Mouse (Mus musculus) C3H10T1/2 (cell line): Measurements from ENCODE around the gene N4bp1. TPM values are rescaled to one million over a fixed set of nuclear protein-coding genes. Genes with fewer than 3 reads are reported as not detected.

Experiments
- polyA plus RNA-seq, 2 experiments: library from polyadenylated mRNA; unstranded; fragments of >200 nt; fragmentation: generic; extraction: Trizol; gene quantifications; one replicate each; pipeline ENCODE4 v1.2.1; 2012; ENCODE audit warnings: missing spikeins in 2 of 2

N4bp1 gene
- polyA plus RNA-seq = 1 to 10 TPM in 1 of 2 experiments, under 1 TPM in 1; 0.70 to 8.5 TPM

DNA sequence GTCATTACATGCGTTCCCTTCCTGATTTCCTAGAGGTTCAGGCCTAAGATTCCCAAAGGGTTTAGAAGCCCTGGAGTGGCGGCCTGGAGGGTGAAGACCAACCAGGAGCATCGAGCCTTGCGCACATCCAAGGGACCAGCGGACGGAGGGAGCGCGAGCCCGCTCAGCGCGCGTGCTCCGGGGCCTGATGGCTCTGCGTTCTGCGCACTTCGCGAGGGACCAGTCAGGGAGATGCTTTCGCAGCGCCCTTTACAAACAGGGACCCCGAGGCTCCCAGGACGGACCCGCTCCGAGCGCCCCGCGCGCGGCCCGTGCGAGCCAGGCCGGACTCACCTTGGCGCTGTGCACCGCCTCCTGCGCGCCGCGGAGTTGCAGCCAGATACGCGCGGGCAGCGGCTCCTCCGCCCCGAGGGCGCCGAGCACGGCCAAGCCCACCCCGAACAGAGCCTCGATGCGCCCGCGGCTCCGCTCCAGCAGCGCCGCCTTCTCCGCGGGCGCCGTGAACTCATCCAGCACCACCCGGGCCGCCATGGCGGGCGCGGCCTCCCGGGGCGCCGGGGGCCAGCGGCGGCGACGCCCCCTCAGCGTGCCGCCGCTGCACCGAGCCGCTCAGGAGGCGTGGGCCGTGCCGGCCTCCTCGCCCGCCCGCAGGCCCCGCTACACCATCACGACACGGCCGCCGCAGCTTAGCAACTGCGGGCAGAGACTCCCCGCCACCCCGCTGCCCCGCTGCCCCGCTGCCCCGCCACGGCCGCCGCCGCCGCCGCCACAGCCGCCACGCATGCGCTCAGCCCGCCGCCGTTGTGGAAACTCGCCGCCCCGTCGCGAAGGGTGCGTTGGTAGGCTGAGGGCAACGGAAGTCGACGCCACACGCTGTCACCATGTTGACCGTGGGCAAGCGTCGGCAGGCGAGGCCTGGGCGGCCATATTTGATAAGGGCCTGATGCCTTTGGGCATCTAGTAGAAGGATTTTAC lies at the start of gene N4bp1:
Gene N4bp1 (minus strand): TSS at position 770 of the 975 bp plus-strand sequence.

Other genes with a start within 250 kb of the N4bp1 start
- 1 to 10 TPM in 1 of 2 experiments, under 1 TPM in 1; 0.62 to 3.8 TPM for gene Gm10638, start 139.6 kb downstream of the N4bp1 start, polyA plus RNA-seq
- gene Siah1a, start 139.3 kb downstream of the N4bp1 start, polyA plus RNA-seq = 1 to 10 TPM in 1 of 2 experiments, under 1 TPM in 1; 0.84 to 7.0 TPM